Mouse (Mus musculus) hindbrain, embryonic 10.5 days (tissue): ENCODE measurements around the gene Slitrk3. TPM values are rescaled to one million over a fixed set of nuclear protein-coding genes. Genes with fewer than 3 reads are reported as not detected.
"Not testable (repeated sequence)": the region's sequence is repeated elsewhere in the genome, so short reads cannot be mapped to it uniquely, and the experiment has no call there.

Experiments
- DNase-seq: peaks from one replicate; pipeline ENCODE4 v3.0.0-alpha.2; 2017; ENCODE audit warnings: low spot score
- H3K27ac ChIP-seq: fragments of 300-500 bp; sonication (generic); 2 replicates; pipeline ENCODE4 v1.5.1; 2016; ENCODE audit warnings: mild to moderate bottlenecking, moderate library complexity
- H3K27me3 ChIP-seq: fragments of 300-500 bp; sonication (generic); 2 replicates; pipeline ENCODE4 v1.6.1; 2016; ENCODE audit warnings: mild to moderate bottlenecking; ENCODE audit not compliant: poor library complexity, insufficient read depth, severe bottlenecking
- H3K36me3 ChIP-seq: fragments of 300-500 bp; sonication (generic); 2 replicates; pipeline ENCODE4 v1.6.1; 2016; ENCODE audit warnings: mild to moderate bottlenecking, moderate library complexity
- H3K4me1 ChIP-seq: fragments of 300-500 bp; sonication (generic); replicated peaks from 2 replicates; pipeline ENCODE4 v1.6.1; 2016; ENCODE audit warnings: mild to moderate bottlenecking
- H3K4me3 ChIP-seq: fragments of 300-500 bp; sonication (generic); 2 replicates; pipeline ENCODE4 v1.5.1; 2016; ENCODE audit warnings: mild to moderate bottlenecking, moderate library complexity
- H3K9me3 ChIP-seq: fragments of 300-500 bp; sonication (generic); 2 replicates; pipeline ENCODE4 v1.6.1; 2016; ENCODE audit warnings: mild to moderate bottlenecking, moderate library complexity
- WGBS: fragments of 180-500 bp; shearing (Covaris S2); methylation state at CpG from one replicate; pipeline ENCODE4 v1.1.7; 2016; 5-methylcytosine and 5-hydroxymethylcytosine counted together
- polyA plus RNA-seq: library from polyadenylated mRNA; unstranded; fragments of >200 nt; fragmentation: Nextera tagmentation; extraction: Ambion mirVana; gene quantifications from 2 replicates; pipeline ENCODE4 v1.2.1, GENCODE M21; 2016

Gene Slitrk3
- 0.71 and 1.8 TPM in 2 replicates for polyA plus RNA-seq

- Histone ChIP-seq H3K4me1 (peaks cover 16% of the 10 kb centered on the region), H3K9me3 (no peaks in the 10 kb centered on the region), H3K27me3 (peaks cover 52% of the 10 kb centered on the region), H3K4me3 (peak within 1 kb of the TSS; percentile 67), H3K36me3 (no peaks in the 10 kb centered on the region), H3K27ac (peak within 1 kb of the TSS; percentile 75)
- under 1% methylated on average over 44 of the region's 44 CpGs for WGBS
- peak; percentile 56 for DNase-seq
Measured at GRCm38 (mm10) chr3:73057197-73057811, at the start of gene Slitrk3. Slitrk3 (minus strand) TSS chr3:73057803.

- not testable (repeated sequence) for H3K4me3 ChIP-seq, H3K36me3 ChIP-seq, DNase-seq, H3K4me1 ChIP-seq, H3K27ac ChIP-seq, H3K9me3 ChIP-seq, H3K27me3 ChIP-seq
- 95% methylated on average over 2 of the region's 2 CpGs for WGBS
Measured at GRCm38 (mm10) chr3:73094445-73094844, 36.8 kb upstream of the Slitrk3 start.

- no peaks in the 10 kb centered on the region for H3K36me3 ChIP-seq
- H3K4me1 ChIP-seq = no peaks in the 10 kb centered on the region
- no peak overlapping the region for H3K27ac ChIP-seq
- no peak overlapping the region for H3K4me3 ChIP-seq
- 73% methylated on average over 5 of the region's 5 CpGs for WGBS
- no peaks in the 10 kb centered on the region for H3K27me3 ChIP-seq
- no peak for DNase-seq
- no peaks in the 10 kb centered on the region for H3K9me3 ChIP-seq
Measured at GRCm38 (mm10) chr3:73084620-73085019, 27.0 kb upstream of the Slitrk3 start.

- no peaks in the 10 kb centered on the region for H3K27me3 ChIP-seq
- H3K27ac ChIP-seq = no peak overlapping the region
- H3K36me3 ChIP-seq = no peaks in the 10 kb centered on the region
- DNase-seq = peak; percentile 74
- 0 out of 2 replicates have a peak, but pooled peaks cover 2% of the 10 kb centered on the region for H3K4me1 ChIP-seq
- 13% methylated on average over 20 of the region's 20 CpGs for WGBS
- peak overlapping the region; percentile 46 for H3K4me3 ChIP-seq
- no peaks in the 10 kb centered on the region for H3K9me3 ChIP-seq
Measured at GRCm38 (mm10) chr3:73065823-73066755, 8.5 kb upstream of the Slitrk3 start.

- Histone ChIP-seq H3K4me1 (peaks cover 14% of the 10 kb centered on the region), H3K4me3 (peak overlapping the region; percentile 67), H3K27me3 (peaks cover 52% of the 10 kb centered on the region), H3K27ac (no peak overlapping the region), H3K36me3 (no peaks in the 10 kb centered on the region), H3K9me3 (no peaks in the 10 kb centered on the region)
- WGBS = 13% methylated on average over 4 of the region's 4 CpGs
- DNase-seq = no peak
Measured at GRCm38 (mm10) chr3:73058190-73058589, 587 bp upstream of the Slitrk3 start.

- peaks cover 52% of the 10 kb centered on the region for H3K27me3 ChIP-seq
- WGBS = 1% methylated on average over 32 of the region's 32 CpGs
- H3K27ac ChIP-seq = peak overlapping the region; percentile 75
- peak overlapping the region; percentile 67 for H3K4me3 ChIP-seq
- H3K4me1 ChIP-seq = peaks cover 16% of the 10 kb centered on the region
- H3K36me3 ChIP-seq = no peaks in the 10 kb centered on the region
- DNase-seq = peak; percentile 48
- no peaks in the 10 kb centered on the region for H3K9me3 ChIP-seq
Measured at GRCm38 (mm10) chr3:73056492-73057196, 959 bp downstream of the Slitrk3 start.

- Histone ChIP-seq H3K4me1 (peaks cover 16% of the 10 kb centered on the region), H3K36me3 (no peaks in the 10 kb centered on the region), H3K4me3 (peak overlapping the region; percentile 67), H3K27me3 (peaks cover 52% of the 10 kb centered on the region), H3K27ac (no peak overlapping the region), H3K9me3 (no peaks in the 10 kb centered on the region)
- no peak for DNase-seq
- 31% methylated on average over 5 of the region's 5 CpGs for WGBS
Measured at GRCm38 (mm10) chr3:73056044-73056438, 1.6 kb downstream of the Slitrk3 start.

- Histone ChIP-seq H3K4me3 (peak overlapping the region; percentile 24; the same call in 1 of the 2 replicates), H3K9me3 (no peaks in the 10 kb centered on the region), H3K36me3 (no peaks in the 10 kb centered on the region), H3K4me1 (peaks cover 16% of the 10 kb centered on the region), H3K27ac (no peak overlapping the region), H3K27me3 (peaks cover 52% of the 10 kb centered on the region)
- WGBS = 25% methylated on average over 7 of the region's 7 CpGs
- no peak for DNase-seq
Measured at GRCm38 (mm10) chr3:73055399-73056043, 2.1 kb downstream of the Slitrk3 start.

- H3K4me3 ChIP-seq = peak overlapping the region; percentile 54
- H3K36me3 ChIP-seq = no peaks in the 10 kb centered on the region
- peaks cover 41% of the 10 kb centered on the region for H3K27me3 ChIP-seq
- peak; percentile 53 for DNase-seq
- peaks cover 16% of the 10 kb centered on the region for H3K4me1 ChIP-seq
- under 1% methylated on average over 26 of the region's 26 CpGs for WGBS
- H3K27ac ChIP-seq = peak overlapping the region; percentile 81
- no peaks in the 10 kb centered on the region for H3K9me3 ChIP-seq
Measured at GRCm38 (mm10) chr3:73053451-73053931, 4.1 kb downstream of the Slitrk3 start.

- H3K4me3 ChIP-seq = no peak overlapping the region
- H3K4me1 ChIP-seq = no peaks in the 10 kb centered on the region
- no peak overlapping the region for H3K27ac ChIP-seq
- H3K27me3 ChIP-seq = no peaks in the 10 kb centered on the region; the same call in 1 of the 2 replicates
- H3K9me3 ChIP-seq = no peaks in the 10 kb centered on the region
- 6% methylated on average over 3 of the region's 3 CpGs for WGBS
- DNase-seq = peak; percentile 64
- H3K36me3 ChIP-seq = no peaks in the 10 kb centered on the region
Measured at GRCm38 (mm10) chr3:73046248-73046647, 11.4 kb downstream of the Slitrk3 start.

GRCm38 (mm10) chr3:73042256-73042655 is 15.3 kb downstream of the Slitrk3 start:
- H3K27me3 ChIP-seq = no peaks in the 10 kb centered on the region
- H3K4me1 ChIP-seq = no peaks in the 10 kb centered on the region
- no peaks in the 10 kb centered on the region for H3K36me3 ChIP-seq
- no peak overlapping the region for H3K27ac ChIP-seq
- no peak for DNase-seq
- H3K4me3 ChIP-seq = no peak overlapping the region
- no peaks in the 10 kb centered on the region for H3K9me3 ChIP-seq

GRCm38 (mm10) chr3:73006045-73006444 is 51.6 kb downstream of the Slitrk3 start:
- WGBS = 7% methylated on average over 6 of the region's 6 CpGs
- 0 out of 2 replicates have a peak, but pooled peaks cover 4% of the 10 kb centered on the region for H3K4me1 ChIP-seq
- H3K4me3 ChIP-seq = no peak overlapping the region
- H3K27ac ChIP-seq = no peak overlapping the region
- no peaks in the 10 kb centered on the region for H3K9me3 ChIP-seq
- H3K27me3 ChIP-seq = no peaks in the 10 kb centered on the region
- no peaks in the 10 kb centered on the region for H3K36me3 ChIP-seq
- peak; percentile 3 for DNase-seq
